Mouse (Mus musculus): ENCODE data around the gene Olfr432. TPM values are rescaled to one million over a fixed set of nuclear protein-coding genes. Genes with fewer than 3 reads are reported as not detected.

The Olfr432 gene
- total and polyA plus RNA-seq, 3 experiments = 0.05 TPM; not detected in 2

GRCm38 (mm10) chr1:174103735-174104134 lies 54.7 kb downstream of the Olfr432 start:
- no peaks in the 10 kb centered on the region for H3K36me3 ChIP-seq (replicated peaks)
- TF ChIP-seq GATA2 (IDR thresholded peaks at IDR 0.05; ENCODE audit: borderline replicate concordance, low read depth, low read length) = no peak
- no peak for TF ChIP-seq CTCF (IDR thresholded peaks at IDR 0.05; ENCODE audit: low read depth, low read length)
- TF ChIP-seq POLR2AphosphoS5 (IDR thresholded peaks at IDR 0.05; ENCODE audit: insufficient replicate concordance, low read depth, low read length) = no peak
- no peak for DNase-seq (ENCODE audit: low spot score)
- no peak overlapping the region for H3K4me3 ChIP-seq (ENCODE audit: low read depth, low read length)
- no peaks in the 10 kb centered on the region for H3K27me3 ChIP-seq (ENCODE audit: insufficient read depth, low read length)
- H3K4me1 ChIP-seq (ENCODE audit: insufficient read depth, low read depth, low read length) = no peaks in the 10 kb centered on the region
- no peaks in the 10 kb centered on the region for H3K9me3 ChIP-seq (replicated peaks)
- no peak for ATAC-seq (ENCODE audit: extremely low read depth, insufficient number of reproducible peaks, low FRiP score, poor library complexity, severe bottlenecking)

Other genes with a start within 250 kb of the Olfr432 start
- not detected in 2 replicates for gene Ifi211, start 136.2 kb upstream of the Olfr432 start, total RNA-seq (2014; fragmentation: Nextera tagmentation)
- not detected in 2 replicates for gene Ifi211, start 136.2 kb upstream of the Olfr432 start, total RNA-seq (2017)
- gene Ifi211, start 136.2 kb upstream of the Olfr432 start, polyA plus RNA-seq (2012) = not detected in 2 replicates
- gene Mndal, start 106.7 kb upstream of the Olfr432 start, total RNA-seq (2014; fragmentation: Nextera tagmentation) = not detected in 2 replicates
- gene Mndal, start 106.7 kb upstream of the Olfr432 start, total RNA-seq (2017) = 0.22 TPM in 1 of 2 replicates, not detected in the other
- not detected in 2 replicates for gene Mndal, start 106.7 kb upstream of the Olfr432 start, polyA plus RNA-seq (2012)
- not detected in 2 replicates for gene Ifi203, start 106.5 kb upstream of the Olfr432 start, total RNA-seq (2014; fragmentation: Nextera tagmentation)
- 0.23 and 0.38 TPM in 2 replicates for gene Ifi203, start 106.5 kb upstream of the Olfr432 start, total RNA-seq (2017)
- gene Ifi203, start 106.5 kb upstream of the Olfr432 start, polyA plus RNA-seq (2012) = not detected in 2 replicates
- not detected in 2 replicates for gene Ifi202b, start 66.5 kb upstream of the Olfr432 start, total RNA-seq (2014; fragmentation: Nextera tagmentation)
- 0.11 and 0.17 TPM in 2 replicates for gene Ifi202b, start 66.5 kb upstream of the Olfr432 start, total RNA-seq (2017)
- gene Ifi202b, start 66.5 kb upstream of the Olfr432 start, polyA plus RNA-seq (2012) = not detected in 2 replicates
- not detected in 2 replicates for gene Ifi205, start 17.4 kb upstream of the Olfr432 start, total RNA-seq (2014; fragmentation: Nextera tagmentation)
- 0.22 TPM in 1 of 2 replicates, not detected in the other for gene Ifi205, start 17.4 kb upstream of the Olfr432 start, total RNA-seq (2017)
- not detected in 2 replicates for gene Ifi205, start 17.4 kb upstream of the Olfr432 start, polyA plus RNA-seq (2012)
- gene Olfr433, start 8.5 kb upstream of the Olfr432 start, total RNA-seq (2014; fragmentation: Nextera tagmentation) = not detected in 2 replicates
- gene Olfr433, start 8.5 kb upstream of the Olfr432 start, total RNA-seq (2017) = 0.11 TPM in 1 of 2 replicates, not detected in the other
- not detected in 2 replicates for gene Olfr433, start 8.5 kb upstream of the Olfr432 start, polyA plus RNA-seq (2012)
- gene Olfr430, start 17.4 kb downstream of the Olfr432 start, total RNA-seq (2014; fragmentation: Nextera tagmentation) = not detected in 2 replicates
- gene Olfr430, start 17.4 kb downstream of the Olfr432 start, total RNA-seq (2017) = 0.06 TPM in 1 of 2 replicates, not detected in the other
- not detected in 2 replicates for gene Olfr430, start 17.4 kb downstream of the Olfr432 start, polyA plus RNA-seq (2012)
- gene Olfr429, start 35.1 kb downstream of the Olfr432 start, total RNA-seq (2014; fragmentation: Nextera tagmentation) = not detected in 2 replicates
- not detected in 2 replicates for gene Olfr429, start 35.1 kb downstream of the Olfr432 start, total RNA-seq (2017)
- gene Olfr429, start 35.1 kb downstream of the Olfr432 start, polyA plus RNA-seq (2012) = not detected in 2 replicates
- not detected in 2 replicates for gene Olfr427, start 47.7 kb downstream of the Olfr432 start, total RNA-seq (2014; fragmentation: Nextera tagmentation)
- gene Olfr427, start 47.7 kb downstream of the Olfr432 start, total RNA-seq (2017) = 0.11 and 0.35 TPM in 2 replicates
- gene Olfr427, start 47.7 kb downstream of the Olfr432 start, polyA plus RNA-seq (2012) = not detected in 2 replicates
- not detected in 2 replicates for gene Olfr231, start 72.0 kb downstream of the Olfr432 start, total RNA-seq (2014; fragmentation: Nextera tagmentation)
- 0.23 TPM in 1 of 2 replicates, not detected in the other for gene Olfr231, start 72.0 kb downstream of the Olfr432 start, total RNA-seq (2017)
- not detected in 2 replicates for gene Olfr231, start 72.0 kb downstream of the Olfr432 start, polyA plus RNA-seq (2012)
- gene Olfr424, start 82.3 kb downstream of the Olfr432 start, total RNA-seq (2014; fragmentation: Nextera tagmentation) = not detected in 2 replicates
- gene Olfr424, start 82.3 kb downstream of the Olfr432 start, total RNA-seq (2017) = 0.12 TPM in 1 of 2 replicates, not detected in the other
- not detected in 2 replicates for gene Olfr424, start 82.3 kb downstream of the Olfr432 start, polyA plus RNA-seq (2012)
- not detected in 2 replicates for gene Olfr420, start 106.4 kb downstream of the Olfr432 start, total RNA-seq (2014; fragmentation: Nextera tagmentation)
- gene Olfr420, start 106.4 kb downstream of the Olfr432 start, total RNA-seq (2017) = 0.06 and 0.11 TPM in 2 replicates
- not detected in 2 replicates for gene Olfr420, start 106.4 kb downstream of the Olfr432 start, polyA plus RNA-seq (2012)
- gene Spta1, start 123.6 kb downstream of the Olfr432 start, total RNA-seq (2014; fragmentation: Nextera tagmentation) = 66.5 and 113 TPM in 2 replicates
- 66.3 and 77.0 TPM in 2 replicates for gene Spta1, start 123.6 kb downstream of the Olfr432 start, total RNA-seq (2017)
- gene Spta1, start 123.6 kb downstream of the Olfr432 start, polyA plus RNA-seq (2012) = 2.6 and 3.1 TPM in 2 replicates
- not detected in 2 replicates for gene Olfr419, start 202.9 kb downstream of the Olfr432 start, total RNA-seq (2014; fragmentation: Nextera tagmentation)
- gene Olfr419, start 202.9 kb downstream of the Olfr432 start, total RNA-seq (2017) = 0.11 and 0.12 TPM in 2 replicates
- gene Olfr419, start 202.9 kb downstream of the Olfr432 start, polyA plus RNA-seq (2012) = not detected in 2 replicates

Data from G1E (cell line).